Mouse (Mus musculus) adrenal gland, adult 18-20 months (tissue): ENCODE data around the gene Ifitm7. TPM values are rescaled to one million over a fixed set of nuclear protein-coding genes. Genes with fewer than 3 reads are reported as not detected.

Source experiments
- DNase-seq, 2 experiments: peaks; one replicate each; pipeline ENCODE4 v3.0.0; 2021 to 2022; ENCODE audit warnings: low spot score in 2 of 2
- long read RNA-seq, 2 experiments: library from polyadenylated mRNA; stranded (forward); transcript quantifications; one replicate each; pipeline ENCODE4 v2.0.0; 2021
- total RNA-seq, 2 experiments: library from RNA; stranded (reverse); gene quantifications; 1 replicate in 1 of 2; 2 replicates in 1 of 2; pipeline ENCODE4 v1.2.3; 2021

Gene Ifitm7
- not detected for total RNA-seq
- long read RNA-seq, experiment 1, result 0 reads
- long read RNA-seq, experiment 2, result 0 reads

GRCm38 (mm10) chr16:13986574-13987478 is at the start of gene Ifitm7, which contains the start of gene 2900011O08Rik:
Gene Ifitm7, minus strand, starts transcription at chr16:13986888.
Gene 2900011O08Rik, plus strand, starts transcription at chr16:13986604.
- DNase-seq, result no peak

- no peak for DNase-seq
These were observed 46.4 kb upstream of the Ifitm7 start for GRCm38 (mm10) chr16:14033076-14033475.

DNA sequence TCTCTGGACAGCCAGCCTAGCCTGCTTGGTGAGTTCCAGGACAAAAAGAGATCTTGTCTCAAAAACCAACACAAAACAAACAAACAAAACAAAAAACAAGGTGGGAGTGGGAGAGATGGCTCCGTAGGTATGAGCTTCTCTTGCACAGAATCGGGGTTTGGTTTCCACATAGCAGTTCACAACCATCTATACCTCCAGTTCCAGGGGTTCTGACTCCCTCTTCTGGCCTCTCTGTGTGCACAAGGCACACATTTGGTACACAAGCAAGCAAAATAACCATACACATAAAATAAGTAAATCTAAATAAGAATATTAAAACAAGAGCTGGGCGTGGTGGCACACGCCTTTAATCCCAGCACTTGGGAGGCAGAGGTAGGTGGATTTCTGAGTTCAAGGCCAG is 44.0 kb upstream of the Ifitm7 start:
- DNase-seq, result no peak

- peak in 1 of 2 experiments; percentile 23 for DNase-seq
These were observed 43.2 kb upstream of the Ifitm7 start for GRCm38 (mm10) chr16:14029851-14030250.

GRCm38 (mm10) chr16:14029072-14029471 is 42.4 kb upstream of the Ifitm7 start:
- DNase-seq, result no peak

GRCm38 (mm10) chr16:14025091-14025990 is 38.7 kb upstream of the Ifitm7 start:
- DNase-seq, result no peak

DNA sequence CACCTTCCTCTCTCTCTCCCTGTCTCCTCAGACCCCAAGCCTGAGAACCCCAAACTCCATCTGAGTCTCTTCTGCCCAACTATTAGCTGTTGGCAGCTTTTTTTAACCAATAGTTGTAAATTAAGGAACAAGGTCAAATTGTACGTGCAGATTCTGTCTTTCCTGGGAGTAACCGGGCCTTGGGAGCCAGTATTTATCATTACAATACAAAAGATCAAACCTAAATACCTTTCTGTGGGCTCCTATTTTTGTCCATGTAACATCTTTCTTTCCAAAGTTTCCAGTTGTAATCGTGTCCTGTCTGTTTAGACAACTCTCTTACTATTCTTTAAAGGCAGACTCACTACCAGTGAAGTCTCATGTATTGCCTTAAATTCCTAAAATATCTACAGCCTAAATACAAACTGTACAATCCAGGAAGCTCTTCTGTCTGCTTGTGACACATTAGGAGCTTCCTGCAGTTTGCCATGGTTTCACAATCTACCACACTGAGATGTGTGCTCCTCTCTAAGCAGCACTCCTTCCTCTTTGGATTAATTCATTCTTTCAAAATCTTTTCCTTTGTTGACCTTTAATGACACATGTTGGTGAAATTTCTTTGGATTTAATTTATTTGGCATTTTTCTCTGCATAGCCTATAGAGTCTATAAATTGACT is 34.6 kb upstream of the Ifitm7 start:
- DNase-seq, result no peak

- no peak for DNase-seq
These were observed 30.6 kb upstream of the Ifitm7 start for GRCm38 (mm10) chr16:14017306-14017705.

DNA sequence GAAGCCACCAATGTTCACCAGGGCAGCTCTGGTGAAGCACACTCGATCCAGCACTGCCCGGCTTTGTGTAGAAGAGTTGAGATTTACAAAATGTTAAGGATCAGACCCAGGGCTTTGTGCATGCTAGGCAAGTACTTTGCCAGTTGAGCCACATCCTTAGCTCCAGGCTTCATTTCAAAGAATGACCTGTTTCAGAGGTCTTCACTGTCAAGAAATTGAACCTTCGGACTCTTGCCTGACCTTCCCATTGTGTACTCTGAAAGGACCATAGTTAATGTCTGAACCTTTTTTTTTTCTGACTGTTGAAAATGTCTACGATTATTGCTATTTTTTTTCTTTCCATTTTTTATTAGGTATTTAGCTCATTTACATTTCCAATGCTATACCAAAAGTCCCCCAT is 23.3 kb upstream of the Ifitm7 start:
- no peak for DNase-seq

GRCm38 (mm10) chr16:14008708-14009107 is 22.0 kb upstream of the Ifitm7 start:
- DNase-seq, result no peak

GRCm38 (mm10) chr16:14008081-14008480 is 21.4 kb upstream of the Ifitm7 start:
- DNase-seq, result no peak

- no peak for DNase-seq
These were observed 18.6 kb upstream of the Ifitm7 start for GRCm38 (mm10) chr16:14005266-14005665.

DNA sequence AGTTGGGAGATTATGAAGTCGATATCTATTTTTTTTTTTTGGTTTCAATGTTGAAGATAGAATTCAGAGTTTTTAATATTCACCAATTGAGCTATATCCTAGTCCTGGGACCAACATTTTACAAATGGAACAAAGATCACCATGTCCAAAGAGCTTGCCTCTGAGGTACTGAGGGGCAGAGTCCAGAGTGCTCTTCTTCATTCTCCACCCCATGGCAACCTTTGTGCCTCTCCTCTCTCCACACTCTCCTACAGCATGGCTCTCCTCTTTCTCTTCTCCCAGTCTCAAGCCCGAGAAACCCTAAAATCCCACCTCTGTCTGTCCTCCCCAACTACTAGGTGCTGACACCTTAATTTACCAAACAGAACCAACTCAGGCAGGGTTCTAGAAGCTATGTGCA is 18.0 kb upstream of the Ifitm7 start:
- DNase-seq, result no peak

- no peak for DNase-seq
These were observed 17.5 kb upstream of the Ifitm7 start for GRCm38 (mm10) chr16:14004170-14004569.

DNA sequence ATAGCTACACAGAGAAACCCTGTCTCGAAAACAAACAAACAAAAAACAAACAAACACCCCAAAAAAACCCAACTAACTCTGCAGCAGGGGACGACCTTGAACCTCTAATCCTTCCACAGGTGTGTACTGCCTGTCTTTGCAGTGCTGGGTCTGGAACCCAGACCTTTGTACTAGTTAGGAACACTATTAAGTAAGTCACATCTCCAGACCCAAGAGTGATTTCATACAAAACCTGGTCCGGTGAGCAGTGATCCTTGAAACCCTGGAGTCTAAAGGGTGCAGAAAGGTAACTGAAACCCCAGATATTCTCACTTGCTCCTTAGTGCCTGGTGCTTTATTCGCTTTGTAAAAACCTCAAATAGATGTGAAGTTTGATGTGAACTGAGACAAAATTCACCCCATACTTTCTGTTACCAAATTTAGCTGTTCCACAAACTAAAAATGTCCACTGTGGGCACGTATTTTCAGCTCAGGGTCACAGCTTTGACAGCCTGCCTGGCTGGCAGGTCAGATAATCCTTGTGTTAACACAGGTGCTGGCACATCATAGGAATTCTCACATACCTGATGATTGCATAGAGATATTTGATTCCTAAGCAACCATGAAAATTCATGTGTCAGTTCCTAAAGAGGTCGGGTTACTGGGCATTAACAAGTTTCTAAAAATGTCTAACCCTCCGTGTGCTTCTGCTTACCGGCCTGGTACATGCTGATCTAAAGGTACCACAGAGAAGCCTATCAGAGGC is 16.9 kb upstream of the Ifitm7 start:
- no peak for DNase-seq

- DNase-seq, result no peak
These were observed 7.8 kb upstream of the Ifitm7 start for GRCm38 (mm10) chr16:13994502-13994901.

- no peak for DNase-seq
These were observed 7.4 kb upstream of the Ifitm7 start for GRCm38 (mm10) chr16:13994076-13994475.

GRCm38 (mm10) chr16:13992518-13993248 is 6.0 kb upstream of the Ifitm7 start:
- DNase-seq, result no peak

- DNase-seq, result no peak
These were observed 503 bp downstream of the Ifitm7 start for GRCm38 (mm10) chr16:13986197-13986573.

GRCm38 (mm10) chr16:13983161-13983560 is 3.5 kb downstream of the Ifitm7 start:
- no peak for DNase-seq
